Mouse (Mus musculus): ENCODE results near the gene Igtp. TPM values are rescaled to one million over a fixed set of nuclear protein-coding genes. Genes with fewer than 3 reads are reported as not detected.

The Igtp gene
- total RNA-seq, 2 experiments from 2014 or later, result 16.8 to 17.1 TPM

- ATAC-seq (replicated peaks; ENCODE audit: low FRiP score, poor library complexity, severe bottlenecking), result no peak
These were observed 50.0 kb downstream of the Igtp start for GRCm38 (mm10) chr11:58249203-58249981.

- no peak for ATAC-seq (replicated peaks; ENCODE audit: low FRiP score, poor library complexity, severe bottlenecking)
These were observed 51.2 kb downstream of the Igtp start for GRCm38 (mm10) chr11:58250550-58250949.

GRCm38 (mm10) chr11:58254411-58254810 lies 55.1 kb downstream of the Igtp start:
- no peak for ATAC-seq (replicated peaks; ENCODE audit: low FRiP score, poor library complexity, severe bottlenecking)

Other genes starting within 250 kb of the Igtp start
- gene Larp1, start 190.5 kb upstream of the Igtp start, total RNA-seq (2015; ENCODE audit: low replicate concordance), result 32.4 and 35.6 TPM in 2 replicates
- 25.1 and 33.9 TPM in 2 replicates for gene Larp1, start 190.5 kb upstream of the Igtp start, total RNA-seq (2017; ENCODE audit: low replicate concordance)
- not detected in 2 replicates for gene Gm12248, start 106.4 kb upstream of the Igtp start, total RNA-seq (2015; ENCODE audit: low replicate concordance)
- 1.2 TPM in 1 of 2 replicates, not detected in the other for gene Gm12248, start 106.4 kb upstream of the Igtp start, total RNA-seq (2017; ENCODE audit: low replicate concordance)
- gene Cnot8, start 95.4 kb upstream of the Igtp start, total RNA-seq (2015; ENCODE audit: low replicate concordance), result 19.5 and 43.6 TPM in 2 replicates
- 22.5 and 29.1 TPM in 2 replicates for gene Cnot8, start 95.4 kb upstream of the Igtp start, total RNA-seq (2017; ENCODE audit: low replicate concordance)
- 2.9 and 5.0 TPM in 2 replicates for gene Gemin5, start 31.0 kb upstream of the Igtp start, total RNA-seq (2015; ENCODE audit: low replicate concordance)
- gene Gemin5, start 31.0 kb upstream of the Igtp start, total RNA-seq (2017; ENCODE audit: low replicate concordance), result 4.3 and 6.5 TPM in 2 replicates
- 12.6 and 15.9 TPM in 2 replicates for gene Mrpl22, start 27.9 kb upstream of the Igtp start, total RNA-seq (2015; ENCODE audit: low replicate concordance)
- gene Mrpl22, start 27.9 kb upstream of the Igtp start, total RNA-seq (2017; ENCODE audit: low replicate concordance), result 10.7 and 21.6 TPM in 2 replicates
- gene Irgm2, start 62 bp downstream of the Igtp start, total RNA-seq (2015; ENCODE audit: low replicate concordance), result 6.5 and 12.6 TPM in 2 replicates
- 5.9 and 6.8 TPM in 2 replicates for gene Irgm2, start 62 bp downstream of the Igtp start, total RNA-seq (2017; ENCODE audit: low replicate concordance)
- gene 4930438A08Rik, start 75.2 kb downstream of the Igtp start, total RNA-seq (2015; ENCODE audit: low replicate concordance), result 4.3 and 10.9 TPM in 2 replicates
- 2.7 and 9.5 TPM in 2 replicates for gene 4930438A08Rik, start 75.2 kb downstream of the Igtp start, total RNA-seq (2017; ENCODE audit: low replicate concordance)
- gene Zfp692, start 107.5 kb downstream of the Igtp start, total RNA-seq (2015; ENCODE audit: low replicate concordance), result 4.6 and 17.7 TPM in 2 replicates
- 17.1 and 19.1 TPM in 2 replicates for gene Zfp692, start 107.5 kb downstream of the Igtp start, total RNA-seq (2017; ENCODE audit: low replicate concordance)
- gene Zfp672, start 130.8 kb downstream of the Igtp start, total RNA-seq (2015; ENCODE audit: low replicate concordance), result 75.3 and 80.5 TPM in 2 replicates
- gene Zfp672, start 130.8 kb downstream of the Igtp start, total RNA-seq (2017; ENCODE audit: low replicate concordance), result 27.6 and 39.9 TPM in 2 replicates
- 10.5 and 13.3 TPM in 2 replicates for gene Sh3bp5l, start 131.2 kb downstream of the Igtp start, total RNA-seq (2015; ENCODE audit: low replicate concordance)
- gene Sh3bp5l, start 131.2 kb downstream of the Igtp start, total RNA-seq (2017; ENCODE audit: low replicate concordance), result 19.8 and 118 TPM in 2 replicates
- not detected in 2 replicates for gene Lypd8, start 179.5 kb downstream of the Igtp start, total RNA-seq (2015; ENCODE audit: low replicate concordance)
- gene Lypd8, start 179.5 kb downstream of the Igtp start, total RNA-seq (2017; ENCODE audit: low replicate concordance), result not detected in 2 replicates
- not detected in 2 replicates for gene 1810065E05Rik, start 221.6 kb downstream of the Igtp start, total RNA-seq (2015; ENCODE audit: low replicate concordance)
- not detected in 2 replicates for gene 1810065E05Rik, start 221.6 kb downstream of the Igtp start, total RNA-seq (2017; ENCODE audit: low replicate concordance)
- not detected in 2 replicates for gene Gm12253, start 233.0 kb downstream of the Igtp start, total RNA-seq (2015; ENCODE audit: low replicate concordance)
- not detected in 2 replicates for gene Gm12253, start 233.0 kb downstream of the Igtp start, total RNA-seq (2017; ENCODE audit: low replicate concordance)

Measured in erythroid progenitor cell, adult 5-6 weeks (primary cell).